Mouse (Mus musculus) embryonic facial prominence, embryonic 11.5 days (tissue): ENCODE data around the gene 5830473C10Rik. TPM values are rescaled to one million over a fixed set of nuclear protein-coding genes. Genes with fewer than 3 reads are reported as not detected.

ENCODE experiments used
- ATAC-seq: fragments of 200-750 bp; cut with Nextera tagmentation; replicated peaks from 2 replicates; pipeline ENCODE4 v1.8.0; 2017; ENCODE audit warnings: low read depth; ENCODE audit not compliant: insufficient number of reproducible peaks, low FRiP score, low TSS enrichment
- DNase-seq: peaks from one replicate; pipeline ENCODE4 v3.0.0-alpha.2; 2015; ENCODE audit warnings: low spot score
- H3K27ac ChIP-seq: fragments of 300-500 bp; sonication (generic); replicated peaks from 2 replicates; pipeline ENCODE4 v1.5.1; 2014; ENCODE audit warnings: mild to moderate bottlenecking, low read depth, low read length, control low read depth
- H3K27me3 ChIP-seq: fragments of 300-500 bp; sonication (generic); 2 replicates; pipeline ENCODE4 v1.6.1; 2014; ENCODE audit warnings: mild to moderate bottlenecking, low read length, moderate library complexity, mixed read lengths; ENCODE audit not compliant: control insufficient read depth, insufficient read depth
- H3K36me3 ChIP-seq: fragments of 300-500 bp; sonication (generic); replicated peaks from 2 replicates; pipeline ENCODE4 v1.6.1; 2014; ENCODE audit warnings: low read depth, mild to moderate bottlenecking, low read length, moderate library complexity, mixed read lengths; ENCODE audit not compliant: control insufficient read depth, insufficient read depth
- H3K4me1 ChIP-seq: fragments of 300-500 bp; sonication (generic); 2 replicates; pipeline ENCODE4 v1.6.1; 2014; ENCODE audit warnings: low read length, mixed read lengths; ENCODE audit not compliant: control insufficient read depth, insufficient read depth
- H3K4me2 ChIP-seq: fragments of 300-500 bp; sonication (generic); 2 replicates; pipeline ENCODE4 v1.6.1; 2014; ENCODE audit warnings: low read depth, mild to moderate bottlenecking, control low read depth, low read length, moderate library complexity
- H3K4me3 ChIP-seq: fragments of 300-500 bp; sonication (generic); 2 replicates; pipeline ENCODE4 v1.5.1; 2014; ENCODE audit warnings: low read depth, low read length, control low read depth
- H3K9ac ChIP-seq: fragments of 300-500 bp; sonication (generic); replicated peaks from 2 replicates; pipeline ENCODE4 v1.6.1; 2014; ENCODE audit warnings: mild to moderate bottlenecking, control low read depth, low read length
- H3K9me3 ChIP-seq: fragments of 300-500 bp; sonication (generic); replicated peaks from 2 replicates; pipeline ENCODE4 v1.6.1; 2016; ENCODE audit warnings: mild to moderate bottlenecking, low read length, inconsistent platforms, mixed read lengths; ENCODE audit not compliant: control insufficient read depth
- WGBS: fragments of 180-500 bp; shearing (Covaris S2); extraction: QIAGEN DNeasy Blood & Tissue Kit; methylation state at CpG from one replicate; pipeline ENCODE4 v1.1.7; 2014; 5-methylcytosine and 5-hydroxymethylcytosine counted together
- polyA plus RNA-seq: library from polyadenylated mRNA; unstranded; fragments of >200 nt; fragmentation: Nextera tagmentation; extraction: Ambion mirVana; gene quantifications from 2 replicates; pipeline ENCODE4 v1.2.1, GENCODE M21; 2014

Gene 5830473C10Rik
- polyA plus RNA-seq, 1 experiment from 2014 or later = not detected

DNA sequence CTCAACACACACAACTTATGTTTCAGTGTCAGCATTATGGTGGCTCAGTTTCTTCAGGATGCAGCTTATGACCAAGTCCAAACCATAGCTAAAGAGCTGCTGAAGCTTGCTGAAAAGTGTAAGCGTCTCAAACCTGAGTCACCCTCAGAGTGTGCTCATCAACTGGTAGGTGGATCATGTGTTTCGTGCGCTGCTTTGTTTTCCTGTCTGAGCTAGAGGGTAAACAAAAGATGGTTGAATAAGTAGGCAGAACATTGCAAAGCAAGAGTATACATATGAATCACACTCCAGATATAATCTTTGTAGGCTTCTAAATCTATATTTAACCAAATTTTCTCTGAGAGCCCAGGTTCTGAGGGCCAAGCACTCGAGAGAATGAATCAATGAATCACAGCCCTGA lies 3.3 kb downstream of the 5830473C10Rik start:
- H3K9ac ChIP-seq = no peak overlapping the region
- ATAC-seq (no peak), DNase-seq (no peak)
- H3K27ac ChIP-seq = no peak overlapping the region
- H3K9me3 ChIP-seq = no peaks in the 10 kb centered on the region
- no peaks in the 10 kb centered on the region for H3K4me1 ChIP-seq
- H3K4me2 ChIP-seq = no peak overlapping the region
- no peaks in the 10 kb centered on the region for H3K36me3 ChIP-seq
- no peak overlapping the region for H3K4me3 ChIP-seq
- H3K27me3 ChIP-seq = no peaks in the 10 kb centered on the region
- 86% methylated on average over 4 of the region's 4 CpGs for WGBS

DNA sequence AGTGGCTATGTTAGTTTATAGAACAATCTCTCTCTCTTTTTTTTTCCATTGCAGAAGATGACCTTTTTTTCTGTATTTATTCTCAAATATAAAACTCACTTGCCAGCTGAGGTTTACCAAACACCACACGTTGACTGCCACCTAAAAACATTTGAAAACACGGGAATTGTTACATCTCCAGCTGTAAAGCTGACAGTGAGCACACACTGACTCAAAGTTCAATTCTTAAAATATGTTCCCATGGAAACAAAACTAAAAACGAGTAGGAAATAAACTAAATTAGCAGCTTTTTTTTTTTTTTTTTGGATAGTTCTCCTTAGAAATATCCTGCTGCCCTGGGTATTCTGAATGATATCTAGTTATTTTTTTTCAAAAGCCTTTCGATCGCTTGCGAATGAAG lies 4.3 kb downstream of the 5830473C10Rik start:
- no peak overlapping the region for H3K4me3 ChIP-seq
- H3K4me1 ChIP-seq = no peaks in the 10 kb centered on the region; the same call in 1 of the 2 replicates
- H3K36me3 ChIP-seq = no peaks in the 10 kb centered on the region
- H3K9ac ChIP-seq = no peak overlapping the region
- no peak overlapping the region for H3K4me2 ChIP-seq
- H3K27me3 ChIP-seq = no peaks in the 10 kb centered on the region
- ATAC-seq (no peak), DNase-seq (no peak)
- WGBS = 86% methylated on average over 6 of the region's 6 CpGs
- no peaks in the 10 kb centered on the region for H3K9me3 ChIP-seq
- no peak overlapping the region for H3K27ac ChIP-seq

DNA sequence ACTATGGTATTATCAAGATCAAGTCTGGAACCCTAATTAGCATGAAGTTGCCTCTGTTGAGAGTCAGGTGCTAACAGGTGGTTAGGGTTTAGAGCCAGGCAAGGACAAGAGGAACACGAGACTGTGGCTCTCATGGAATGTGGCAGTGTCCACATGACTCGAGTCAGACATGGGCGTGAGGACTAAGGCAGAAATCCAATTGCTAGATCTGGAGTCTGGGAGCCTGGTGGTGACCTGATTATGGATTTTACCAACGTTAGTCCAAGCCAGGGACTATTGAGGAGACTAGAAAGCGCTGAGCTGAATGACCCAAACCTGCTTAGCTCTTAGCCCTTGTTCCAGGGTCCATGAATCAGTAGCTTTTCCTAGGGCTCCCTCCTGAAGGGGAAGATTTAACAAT lies 6.9 kb downstream of the 5830473C10Rik start:
- no peak overlapping the region for H3K9ac ChIP-seq
- no peak for DNase-seq
- H3K36me3 ChIP-seq = no peaks in the 10 kb centered on the region
- no peak overlapping the region for H3K27ac ChIP-seq
- 79% methylated on average over 5 of the region's 5 CpGs for WGBS
- no peak overlapping the region for H3K4me3 ChIP-seq
- no peak for ATAC-seq
- H3K9me3 ChIP-seq = no peaks in the 10 kb centered on the region
- no peak overlapping the region for H3K4me2 ChIP-seq
- no peaks in the 10 kb centered on the region for H3K27me3 ChIP-seq
- H3K4me1 ChIP-seq = no peaks in the 10 kb centered on the region; the same call in 1 of the 2 replicates

DNA sequence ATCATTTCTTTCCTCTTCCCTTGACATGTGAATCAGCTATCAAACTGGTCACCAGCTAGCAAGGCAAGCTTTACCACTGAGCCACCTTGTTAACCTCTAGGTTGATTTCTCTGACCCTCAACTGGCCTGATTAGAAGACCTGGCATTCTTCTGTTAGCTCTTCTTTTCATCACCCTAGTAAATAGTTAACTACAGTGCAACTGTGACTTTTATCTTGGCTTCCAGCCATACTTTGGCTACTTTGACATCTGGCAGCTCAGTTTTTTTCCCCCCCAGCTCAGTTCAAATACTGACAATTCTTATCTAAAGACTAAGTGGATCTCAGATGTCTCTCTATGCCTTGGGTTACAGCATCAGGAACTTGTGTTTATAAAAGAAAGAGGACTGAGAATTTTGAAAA lies 7.4 kb downstream of the 5830473C10Rik start:
- no peak for ATAC-seq
- Histone ChIP-seq H3K9me3 (no peaks in the 10 kb centered on the region), H3K27me3 (no peaks in the 10 kb centered on the region), H3K36me3 (no peaks in the 10 kb centered on the region), H3K27ac (no peak overlapping the region), H3K4me3 (no peak overlapping the region), H3K4me2 (no peak overlapping the region), H3K4me1 (no peaks in the 10 kb centered on the region; the same call in 1 of the 2 replicates), H3K9ac (no peak overlapping the region)
- no peak for DNase-seq

DNA sequence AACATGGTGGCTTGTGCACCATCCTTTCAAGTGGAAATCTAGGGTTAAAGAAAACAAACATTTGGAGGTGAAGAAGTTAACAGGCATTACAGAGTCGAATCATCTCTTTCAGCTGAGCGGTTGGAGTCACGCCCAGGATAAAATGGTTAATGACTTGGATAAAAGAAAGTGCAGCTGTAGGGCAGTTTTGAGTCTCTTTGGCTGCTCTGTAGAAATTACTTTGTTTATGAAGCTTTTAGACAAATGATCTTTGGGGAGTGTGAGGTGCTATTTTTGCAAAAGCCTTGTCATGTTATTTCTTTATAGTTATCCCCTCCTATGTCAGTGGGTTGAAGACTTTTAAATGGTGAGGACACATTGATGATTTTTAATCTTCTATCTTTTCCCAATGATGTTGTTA lies 10.3 kb downstream of the 5830473C10Rik start:
- Histone ChIP-seq H3K4me3 (no peak overlapping the region), H3K36me3 (no peaks in the 10 kb centered on the region), H3K9ac (no peak overlapping the region), H3K4me2 (no peak overlapping the region), H3K9me3 (no peaks in the 10 kb centered on the region), H3K4me1 (no peaks in the 10 kb centered on the region; the same call in 1 of the 2 replicates), H3K27me3 (no peaks in the 10 kb centered on the region), H3K27ac (no peak overlapping the region)
- WGBS = 57% methylated on average over 3 of the region's 3 CpGs
- ATAC-seq = no peak
- no peak for DNase-seq

DNA sequence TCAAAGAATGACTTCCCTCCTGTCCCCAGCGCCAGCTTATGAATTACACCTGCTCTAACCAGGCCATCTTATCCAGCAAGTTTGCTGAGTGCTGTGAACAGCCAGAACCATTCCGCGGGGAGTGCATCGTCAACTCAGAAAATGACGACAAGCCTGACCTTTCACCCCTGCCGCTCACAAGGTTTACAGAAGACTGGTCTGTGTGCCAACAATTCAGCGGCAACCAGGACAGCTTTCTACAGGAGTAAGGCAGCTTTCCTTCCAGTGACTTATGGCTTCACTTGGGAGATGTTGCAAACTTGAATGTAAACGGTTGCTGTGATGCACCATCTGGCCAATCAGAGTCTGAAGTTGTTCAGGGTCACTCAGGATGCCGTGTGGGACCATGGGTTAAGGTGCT lies 16.8 kb downstream of the 5830473C10Rik start:
- Histone ChIP-seq H3K9ac (no peak overlapping the region), H3K27ac (no peak overlapping the region), H3K9me3 (no peaks in the 10 kb centered on the region), H3K4me2 (no peak overlapping the region), H3K36me3 (no peaks in the 10 kb centered on the region), H3K27me3 (no peaks in the 10 kb centered on the region), H3K4me3 (no peak overlapping the region), H3K4me1 (no peaks in the 10 kb centered on the region)
- ATAC-seq (no peak), DNase-seq (no peak)
- 73% methylated on average over 9 of the region's 9 CpGs for WGBS

DNA sequence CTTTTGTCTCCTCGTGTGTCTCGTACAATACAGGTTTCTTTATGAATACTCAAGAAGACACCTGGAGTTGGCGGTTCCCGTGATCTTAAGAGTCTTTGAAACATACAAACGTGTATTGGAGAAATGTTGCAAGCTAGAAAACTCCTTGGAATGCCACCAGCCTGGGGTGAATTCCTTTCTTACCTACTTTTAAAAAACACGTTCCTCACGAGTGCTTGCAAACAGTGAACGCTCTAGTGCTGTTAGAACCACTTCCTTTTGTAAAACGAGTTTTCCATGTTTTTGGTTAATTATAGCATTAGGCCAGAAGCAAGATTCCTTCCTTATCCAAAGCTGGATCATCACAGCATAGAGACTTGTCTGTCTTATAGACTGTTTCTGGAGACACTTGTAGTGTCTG lies 18.6 kb downstream of the 5830473C10Rik start:
- no peak for DNase-seq
- no peak for ATAC-seq
- Histone ChIP-seq H3K4me1 (no peaks in the 10 kb centered on the region), H3K4me2 (no peak overlapping the region), H3K9me3 (no peaks in the 10 kb centered on the region), H3K27ac (no peak overlapping the region), H3K9ac (no peak overlapping the region), H3K4me3 (no peak overlapping the region), H3K36me3 (no peaks in the 10 kb centered on the region), H3K27me3 (no peaks in the 10 kb centered on the region)
- WGBS = 86% methylated on average over 9 of the region's 9 CpGs

DNA sequence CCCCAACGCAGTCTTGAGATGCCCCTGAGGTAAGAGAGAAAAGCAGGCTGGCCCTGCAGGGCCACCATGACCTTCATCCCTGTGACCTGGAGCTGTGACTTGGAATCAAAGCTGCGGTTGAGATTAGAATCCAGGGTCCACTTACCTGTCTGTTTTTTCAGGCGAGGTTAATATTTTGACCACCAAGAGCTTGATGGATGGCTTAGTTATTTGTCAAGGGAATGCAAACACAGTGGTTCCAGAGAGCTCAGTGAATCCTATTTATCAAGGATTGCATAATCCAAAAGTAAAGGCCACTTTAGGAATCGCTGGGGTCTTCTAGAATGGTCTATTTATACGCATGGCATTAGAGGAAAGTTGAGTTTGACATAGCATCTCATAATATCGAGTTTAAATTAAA lies 21.3 kb downstream of the 5830473C10Rik start:
- Histone ChIP-seq H3K4me3 (no peak overlapping the region), H3K4me2 (no peak overlapping the region), H3K27ac (no peak overlapping the region), H3K4me1 (no peaks in the 10 kb centered on the region), H3K9ac (no peak overlapping the region), H3K36me3 (no peaks in the 10 kb centered on the region), H3K9me3 (no peaks in the 10 kb centered on the region), H3K27me3 (no peaks in the 10 kb centered on the region)
- no peak for DNase-seq
- WGBS = 89% methylated on average over 6 of the region's 6 CpGs
- ATAC-seq = no peak
